Mouse (Mus musculus) bone marrow, adult 2 months (tissue): ENCODE data around the gene Arhgap23.

Source experiments
- CTCF ChIP-seq: fragments of 200-500 bp; IDR thresholded peaks from 2 replicates; pipeline ENCODE4 v1.5.1; 2011; ENCODE audit warnings: low read length, control low read depth; ENCODE audit not compliant: control insufficient read depth, insufficient read depth
- POLR2A ChIP-seq: fragments of 200-500 bp; IDR thresholded peaks from 2 replicates; pipeline ENCODE4 v1.6.1; 2011; ENCODE audit warnings: low read depth, mild to moderate bottlenecking, control low read depth, low read length, borderline replicate concordance; ENCODE audit not compliant: control insufficient read depth

DNA sequence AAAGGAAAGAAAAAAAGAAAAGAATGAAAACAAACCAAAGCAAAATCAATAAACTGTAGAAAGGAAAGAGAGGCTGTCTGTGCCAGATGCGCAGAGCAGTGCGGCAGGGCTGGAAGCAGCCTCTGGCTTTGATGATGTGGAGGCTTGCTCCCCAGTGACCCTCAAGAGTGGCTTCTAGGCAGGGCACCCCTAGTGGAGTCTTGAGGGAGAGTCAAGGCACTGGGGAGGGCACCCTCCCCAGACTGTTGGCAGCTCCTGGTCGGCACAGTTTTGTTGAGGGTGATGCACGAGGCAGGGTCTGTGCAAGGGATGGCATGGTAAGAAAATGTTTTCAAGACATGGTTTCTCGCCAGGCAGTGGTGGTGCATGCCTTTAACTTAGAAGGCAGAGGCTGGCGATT is 47.2 kb downstream of the Arhgap23 start:
- no peak for TF ChIP-seq POLR2A
- no peak for TF ChIP-seq CTCF
